Mouse (Mus musculus) MEL (cell line): Measurements from ENCODE around the gene Hgf. TPM values are rescaled to one million over a fixed set of nuclear protein-coding genes. Genes with fewer than 3 reads are reported as not detected.

ENCODE experiments used
- DNase-seq: peaks from one replicate; pipeline ENCODE4 v3.0.0; 2011; ENCODE audit warnings: low read depth, low spot score
- H3K27ac ChIP-seq: 2 replicates; pipeline ENCODE4 v1.5.1; 2012; ENCODE audit warnings: low read depth, mild to moderate bottlenecking, control low read depth, low read length, moderate library complexity; ENCODE audit not compliant: control insufficient read depth
- H3K27me3 ChIP-seq, 2 experiments: fragments of 150-350 bp in 1 of 2; sonication (generic) in 1 of 2; 2 replicates each; pipeline ENCODE4 v1.6.1; 2012; ENCODE audit warnings: low read length in 2 of 2, mild to moderate bottlenecking in 2 of 2, improper control_type of control experiment in 1 of 2, moderate library complexity in 1 of 2; ENCODE audit not compliant: insufficient read depth in 2 of 2, control insufficient read depth in 1 of 2
- H3K36me3 ChIP-seq, 2 experiments: 2 replicates each; pipeline ENCODE4 v1.6.1; 2012 to 2014; ENCODE audit warnings: low read length in 2 of 2, improper control_type of control experiment in 1 of 2, inconsistent platforms in 1 of 2, mild to moderate bottlenecking in 1 of 2; ENCODE audit not compliant: insufficient read depth in 2 of 2, control insufficient read depth in 1 of 2
- H3K4me1 ChIP-seq, 2 experiments: fragments of 150-350 bp in 1 of 2; sonication (generic) in 1 of 2; 2 replicates each; pipeline ENCODE4 v1.6.1; 2012; ENCODE audit warnings: low read length in 2 of 2, improper control_type of control experiment in 1 of 2, mild to moderate bottlenecking in 1 of 2; ENCODE audit not compliant: insufficient read depth in 2 of 2, control insufficient read depth in 1 of 2
- H3K4me3 ChIP-seq, 2 experiments: fragments of 150-350 bp in 1 of 2; sonication (generic) in 1 of 2; 2 replicates each; pipeline ENCODE4 v1.5.1; 2012; ENCODE audit warnings: low read depth in 2 of 2, low read length in 2 of 2, mild to moderate bottlenecking in 2 of 2, moderate library complexity in 2 of 2, control low read depth in 1 of 2, improper control_type of control experiment in 1 of 2; ENCODE audit not compliant: control insufficient read depth in 1 of 2, insufficient read depth in 1 of 2
- H3K79me2 ChIP-seq: 2 replicates; pipeline ENCODE4 v1.6.1; 2012; ENCODE audit warnings: mild to moderate bottlenecking, low read length, moderate library complexity; ENCODE audit not compliant: control insufficient read depth, poor library complexity, insufficient read depth
- H3K9ac ChIP-seq: 2 replicates; pipeline ENCODE4 v1.6.1; 2012; ENCODE audit warnings: low read depth, mild to moderate bottlenecking, control low read depth, low read length, moderate library complexity; ENCODE audit not compliant: control insufficient read depth, poor library complexity, severe bottlenecking
- H3K9me3 ChIP-seq: fragments of 150-350 bp; sonication (generic); replicated peaks from 2 replicates; pipeline ENCODE4 v1.6.1; 2012; ENCODE audit warnings: mild to moderate bottlenecking, low read length, improper control_type of control experiment, moderate library complexity; ENCODE audit not compliant: insufficient read depth
- CHD1 ChIP-seq: IDR thresholded peaks from 2 replicates; pipeline ENCODE4 v1.6.1; 2012; ENCODE audit warnings: low read depth, mild to moderate bottlenecking, inconsistent platforms, low read length, improper control_type of control experiment
- CHD2 ChIP-seq: IDR thresholded peaks from 2 replicates; pipeline ENCODE4 v1.6.1; 2011; ENCODE audit warnings: low read length, improper control_type of control experiment
- CTCF ChIP-seq, 3 experiments: IDR thresholded peaks in 2 of 3; conservative IDR thresholded peaks in 1 of 3; 2 replicates each; pipeline ENCODE4 v1.5.1; 2011 to 2012; ENCODE audit warnings: low read length in 3 of 3, low read depth in 2 of 3, mild to moderate bottlenecking in 2 of 3, improper control_type of control experiment in 1 of 3, inconsistent platforms in 1 of 3, mixed read lengths in 1 of 3, moderate library complexity in 1 of 3; ENCODE audit not compliant: control insufficient read depth in 1 of 3, insufficient read depth in 1 of 3, poor library complexity in 1 of 3, severe bottlenecking in 1 of 3
- ELF1 ChIP-seq: IDR thresholded peaks from 2 replicates; pipeline ENCODE4 v1.6.1; 2014; ENCODE audit warnings: low read depth, mild to moderate bottlenecking, inconsistent platforms, low read length, improper control_type of control experiment, moderate library complexity
- ETS1 ChIP-seq: IDR thresholded peaks from 2 replicates; pipeline ENCODE4 v1.6.1; 2012; ENCODE audit warnings: low read depth, mild to moderate bottlenecking, inconsistent platforms, low read length, improper control_type of control experiment, moderate library complexity
- HCFC1 ChIP-seq: IDR thresholded peaks from 2 replicates; pipeline ENCODE4 v1.6.1; 2012; ENCODE audit warnings: low read depth, mild to moderate bottlenecking, inconsistent platforms, low read length, improper control_type of control experiment, moderate library complexity
- KAT2A ChIP-seq: conservative IDR thresholded peaks from 2 replicates; pipeline ENCODE4 v1.6.1; 2012; ENCODE audit warnings: low read depth, low read length, improper control_type of control experiment, inconsistent platforms
- MAFK ChIP-seq: IDR thresholded peaks from 2 replicates; pipeline ENCODE4 v1.6.1; 2011; ENCODE audit warnings: low read depth, mild to moderate bottlenecking, low read length, improper control_type of control experiment, borderline replicate concordance
- MEF2A ChIP-seq: IDR thresholded peaks from 2 replicates; pipeline ENCODE4 v1.6.1; 2014; ENCODE audit warnings: low read depth, mild to moderate bottlenecking, inconsistent platforms, low read length, improper control_type of control experiment; ENCODE audit not compliant: poor library complexity, insufficient replicate concordance, severe bottlenecking; ENCODE audit errors: extremely low read depth
- NELFE ChIP-seq: IDR thresholded peaks from 2 replicates; pipeline ENCODE4 v1.6.1; 2011; ENCODE audit warnings: low read depth, low read length, improper control_type of control experiment
- NRF1 ChIP-seq: IDR thresholded peaks from 2 replicates; pipeline ENCODE4 v1.6.1; 2014; ENCODE audit warnings: low read depth, mild to moderate bottlenecking, inconsistent platforms, low read length, improper control_type of control experiment, moderate library complexity; ENCODE audit not compliant: poor library complexity, insufficient read depth, severe bottlenecking
- POLR2AphosphoS5 ChIP-seq: IDR thresholded peaks from 2 replicates; pipeline ENCODE4 v1.6.1; 2012; ENCODE audit warnings: low read depth, borderline replicate concordance, mild to moderate bottlenecking, inconsistent platforms, low read length, moderate library complexity, mixed read lengths
- RAD21 ChIP-seq: IDR thresholded peaks from 2 replicates; pipeline ENCODE4 v1.6.1; 2011; ENCODE audit warnings: mild to moderate bottlenecking, low read depth, low read length, improper control_type of control experiment
- RCOR1 ChIP-seq: IDR thresholded peaks from 2 replicates; pipeline ENCODE4 v1.6.1; 2012; ENCODE audit warnings: low read depth, mild to moderate bottlenecking, inconsistent platforms, low read length, improper control_type of control experiment
- SIN3A ChIP-seq: IDR thresholded peaks from 2 replicates; pipeline ENCODE4 v1.6.1; 2012; ENCODE audit warnings: low read length, improper control_type of control experiment, inconsistent platforms
- SMC3 ChIP-seq: IDR thresholded peaks from 2 replicates; pipeline ENCODE4 v1.6.1; 2011; ENCODE audit warnings: low read depth, low read length, improper control_type of control experiment
- TAL1 ChIP-seq: IDR thresholded peaks from 2 replicates; pipeline ENCODE4 v1.6.1; 2012; ENCODE audit warnings: mild to moderate bottlenecking, inconsistent platforms, low read length, moderate library complexity, mixed read lengths
- TCF12 ChIP-seq: IDR thresholded peaks from 2 replicates; pipeline ENCODE4 v1.6.1; 2014; ENCODE audit warnings: low read depth, mild to moderate bottlenecking, inconsistent platforms, low read length, improper control_type of control experiment, moderate library complexity
- UBTF ChIP-seq: IDR thresholded peaks from 2 replicates; pipeline ENCODE4 v1.6.1; 2012; ENCODE audit warnings: low read depth, mild to moderate bottlenecking, inconsistent platforms, low read length, improper control_type of control experiment, moderate library complexity, borderline replicate concordance; ENCODE audit not compliant: insufficient read depth
- USF1 ChIP-seq: IDR thresholded peaks from 2 replicates; pipeline ENCODE4 v1.6.1; 2014; ENCODE audit warnings: low read depth, mild to moderate bottlenecking, inconsistent platforms, low read length, improper control_type of control experiment, moderate library complexity
- USF2 ChIP-seq, 2 experiments: IDR thresholded peaks; 2 replicates each; pipeline ENCODE4 v1.6.1; 2011 to 2012; ENCODE audit warnings: improper control_type of control experiment in 2 of 2, low read length in 2 of 2, borderline replicate concordance in 1 of 2, inconsistent platforms in 1 of 2, low read depth in 1 of 2, mild to moderate bottlenecking in 1 of 2; ENCODE audit not compliant: insufficient read depth in 1 of 2
- ZC3H11A ChIP-seq: IDR thresholded peaks from 2 replicates; pipeline ENCODE4 v1.6.1; 2012; ENCODE audit warnings: low read depth, mild to moderate bottlenecking, inconsistent platforms, low read length, improper control_type of control experiment
- ZKSCAN1 ChIP-seq: IDR thresholded peaks from 2 replicates; pipeline ENCODE4 v1.6.1; 2012; ENCODE audit warnings: low read depth, mild to moderate bottlenecking, inconsistent platforms, low read length, improper control_type of control experiment, moderate library complexity
- ZMIZ1 ChIP-seq: IDR thresholded peaks from 2 replicates; pipeline ENCODE4 v1.6.1; 2012; ENCODE audit warnings: low read depth, mild to moderate bottlenecking, inconsistent platforms, low read length, improper control_type of control experiment, moderate library complexity
- ZNF384 ChIP-seq: IDR thresholded peaks from 2 replicates; pipeline ENCODE4 v1.6.1; 2012; ENCODE audit warnings: low read depth, mild to moderate bottlenecking, inconsistent platforms, low read length, improper control_type of control experiment
- polyA plus RNA-seq, 2 experiments: library from polyadenylated mRNA; stranded (reverse) in 1 of 2; unstranded in 1 of 2; fragments of >175 nt in 1 of 2; fragments of >200 nt in 1 of 2; gene quantifications; 2 replicates each; pipeline versions ENCODE4 v1.2.1 to v1.2.4; 2012; ENCODE audit warnings: low replicate concordance in 2 of 2, low read depth in 1 of 2; ENCODE audit not compliant: insufficient read length in 2 of 2, insufficient read depth in 1 of 2, missing spikeins in 1 of 2
- total RNA-seq: library from RNA; depleted of rRNA; stranded (reverse); fragments of 300-350 nt; gene quantifications from 2 replicates; pipeline ENCODE4 v1.2.3, GENCODE M21; 2012

Hgf gene
- total and polyA plus RNA-seq, 3 experiments = not detected

DNA sequence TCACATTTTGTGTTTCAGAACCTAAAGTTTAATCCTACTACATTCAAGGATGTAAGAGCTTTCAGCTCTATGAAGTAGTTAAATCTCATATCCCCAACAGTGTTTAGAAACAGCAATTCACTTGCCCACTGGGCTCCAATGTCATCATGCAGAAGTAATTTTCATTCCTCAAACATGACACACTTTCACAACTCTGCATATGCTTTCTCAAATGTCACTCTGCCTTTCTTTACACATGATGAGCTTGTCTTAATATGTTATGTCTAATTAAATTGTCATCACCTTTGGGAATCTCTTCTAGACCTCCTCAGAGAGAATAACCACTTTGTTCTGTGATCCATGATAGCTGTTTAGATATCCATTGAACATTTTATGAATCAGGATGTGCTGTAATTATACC lies 94.4 kb downstream of the Hgf start:
- H3K4me1 ChIP-seq = no peaks in the 10 kb centered on the region
- TF ChIP-seq UBTF (no peak), ZKSCAN1 (no peak), POLR2AphosphoS5 (no peak), ETS1 (no peak), TAL1 (no peak), HCFC1 (no peak), TCF12 (no peak), NRF1 (no peak), CHD2 (no peak), CTCF (IDR thresholded peaks at IDR 0.05 in 2 of 3, conservative IDR thresholded peaks at IDR 0.05 in 1 of 3; ENCODE audit: control insufficient read depth in 1 of 3, insufficient read depth in 1 of 3, low read depth in 2 of 3, low read length in 3 of 3, poor library complexity in 1 of 3, severe bottlenecking in 1 of 3) (no peak), SMC3 (no peak), ZMIZ1 (no peak), NELFE (no peak), MAFK (no peak), KAT2A (no peak), ZNF384 (no peak), USF1 (no peak)
- no peak overlapping the region for H3K27ac ChIP-seq
- H3K4me3 ChIP-seq = no peak overlapping the region
- no peaks in the 10 kb centered on the region for H3K36me3 ChIP-seq
- no peak overlapping the region for H3K9ac ChIP-seq
- H3K9me3 ChIP-seq = no peaks in the 10 kb centered on the region
- DNase-seq = no peak
- no peaks in the 10 kb centered on the region for H3K79me2 ChIP-seq
- H3K27me3 ChIP-seq = no peaks in the 10 kb centered on the region

DNA sequence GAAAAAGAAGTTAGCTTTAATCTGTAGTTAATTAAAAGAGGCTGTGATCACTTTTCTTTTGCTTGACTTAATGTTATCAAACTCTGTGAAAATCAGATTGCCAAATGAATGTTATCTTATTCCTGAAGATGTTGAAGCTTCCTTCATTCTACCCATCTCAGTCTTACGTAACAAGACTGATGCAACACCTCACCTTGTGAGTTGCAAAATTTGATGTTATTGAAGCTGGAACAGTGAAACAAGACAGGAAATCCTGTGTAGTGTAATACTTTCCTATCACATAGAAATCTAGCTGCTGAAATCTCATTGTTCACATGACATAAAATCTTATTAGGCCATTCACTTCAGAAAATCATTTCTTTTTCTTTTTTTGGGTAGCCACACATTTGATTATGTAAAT lies 96.9 kb downstream of the Hgf start:
- 0 out of 4 replicates have a peak, but pooled peaks cover 0 to 2% of the 10 kb centered on the region in 2 experiments for H3K36me3 ChIP-seq
- H3K79me2 ChIP-seq = no peaks in the 10 kb centered on the region
- no peak overlapping the region for H3K9ac ChIP-seq
- H3K4me3 ChIP-seq = no peak overlapping the region
- no peaks in the 10 kb centered on the region for H3K9me3 ChIP-seq
- no peak overlapping the region for H3K27ac ChIP-seq
- DNase-seq = no peak
- no peaks in the 10 kb centered on the region for H3K27me3 ChIP-seq
- no peak for TF ChIP-seq SMC3
- TF ChIP-seq SIN3A = no peak
- TF ChIP-seq MEF2A = no peak
- TF ChIP-seq KAT2A = no peak
- TF ChIP-seq CTCF (IDR thresholded peaks at IDR 0.05 in 2 of 3, conservative IDR thresholded peaks at IDR 0.05 in 1 of 3; ENCODE audit: control insufficient read depth in 1 of 3, insufficient read depth in 1 of 3, low read depth in 2 of 3, low read length in 3 of 3, poor library complexity in 1 of 3, severe bottlenecking in 1 of 3) = no peak
- no peak for TF ChIP-seq ZC3H11A
- no peak for TF ChIP-seq TCF12
- no peak for TF ChIP-seq CHD1
- TF ChIP-seq POLR2AphosphoS5 = no peak
- no peak for TF ChIP-seq NRF1
- TF ChIP-seq USF2 (IDR thresholded peaks at IDR 0.05; ENCODE audit: borderline replicate concordance in 1 of 2, insufficient read depth in 1 of 2, low read depth in 1 of 2, low read length in 2 of 2) = no peak
- no peak for TF ChIP-seq USF1
- TF ChIP-seq RAD21 = no peak
- TF ChIP-seq ZMIZ1 = no peak
- no peak for TF ChIP-seq ZNF384
- TF ChIP-seq ETS1 = no peak
- no peak for TF ChIP-seq UBTF
- no peak for TF ChIP-seq RCOR1
- TF ChIP-seq ELF1 = no peak
- H3K4me1 ChIP-seq = no peaks in the 10 kb centered on the region
